8 mouse cellular contexts compared by ENCODE assay signal in the genomic region with DNA sequence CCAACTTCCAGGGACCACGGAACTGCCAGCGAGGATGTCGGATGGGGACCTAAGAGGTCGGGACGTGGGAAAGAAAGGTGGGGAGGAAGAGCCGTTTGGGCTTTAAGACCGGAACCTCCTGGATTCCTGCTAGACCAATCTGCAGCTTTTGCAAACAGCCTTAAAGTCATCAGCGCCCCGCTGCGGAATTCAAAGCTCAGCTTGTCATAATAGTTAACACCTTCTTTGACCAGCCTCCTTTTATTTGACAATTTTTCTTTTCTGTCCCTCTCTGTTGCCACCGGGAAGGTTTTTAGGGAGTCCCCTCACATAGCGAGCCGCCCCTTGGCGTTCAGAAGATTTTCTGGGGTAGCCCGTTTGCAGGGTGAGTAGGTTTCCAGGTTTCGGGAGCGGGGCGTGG. TPM values are rescaled to one million over a fixed set of nuclear protein-coding genes. Genes with fewer than 3 reads are reported as not detected.
DNase-seq lines count a peak whose midpoint lies in the region; ATAC-seq and TF ChIP-seq lines count a peak whose summit lies in the region.

A gene (plus strand): TSS at position 192 of the 400 bp plus-strand sequence.

- DNase-seq in kidney, adult 18-20 months: peak; percentile 29
- no peak for DNase-seq in kidney, adult 9 months
- DNase-seq in cerebellum, postnatal 25 days: no peak
- no peak for DNase-seq in urinary bladder, postnatal 4 days (ENCODE audit: low spot score in 2 of 2)

- peak within 1 kb of the TSS; percentile 48 for H3K4me3 ChIP-seq in bone marrow macrophage, adult 2 months (ENCODE audit: insufficient read depth, low read length)
- H3K4me3 ChIP-seq in heart, embryonic 14.5 days (ENCODE audit: control insufficient read depth in 1 of 2, insufficient read depth in 1 of 2, low read depth in 1 of 2, low read length in 2 of 2): peak within 1 kb of the TSS; percentile 43 to 58
- peak within 1 kb of the TSS; percentile 55 for H3K4me3 ChIP-seq in limb, embryonic 12.5 days (replicated peaks)
- peak within 1 kb of the TSS; percentile 60 for H3K4me3 ChIP-seq in neural tube, embryonic 13.5 days

- H3K27me3 ChIP-seq in heart, embryonic 14.5 days (ENCODE audit: control insufficient read depth, insufficient read depth, low read length): peaks cover 7% of the 10 kb centered on the region; the same call in 1 of the 2 replicates
- H3K27me3 ChIP-seq in limb, embryonic 12.5 days: peaks cover 68% of the 10 kb centered on the region
- peaks cover 71% of the 10 kb centered on the region for H3K27me3 ChIP-seq in neural tube, embryonic 13.5 days

- 1% methylated on average over 18 of the region's 18 CpGs for WGBS in heart, embryonic 14.5 days
- under 1% methylated on average over 18 of the region's 18 CpGs for WGBS in limb, embryonic 12.5 days
- WGBS in neural tube, embryonic 13.5 days: under 1% methylated on average over 18 of the region's 18 CpGs

- peak within 1 kb of the TSS; percentile 73 for H3K9ac ChIP-seq in heart, embryonic 14.5 days (ENCODE audit: low read length)
- H3K9ac ChIP-seq in limb, embryonic 12.5 days (replicated peaks): peak within 1 kb of the TSS; percentile 66
- peak within 1 kb of the TSS; percentile 80 for H3K9ac ChIP-seq in neural tube, embryonic 13.5 days

- H3K27ac ChIP-seq in bone marrow macrophage, adult 2 months (ENCODE audit: insufficient read depth, low read depth, low read length): no peak within 1 kb of the TSS
- H3K27ac ChIP-seq in heart, embryonic 14.5 days (replicated peaks in 1 of 2; ENCODE audit: control insufficient read depth in 1 of 2, insufficient read depth in 1 of 2, low read depth in 2 of 2, low read length in 2 of 2): no peak within 1 kb of the TSS
- no peak within 1 kb of the TSS for H3K27ac ChIP-seq in limb, embryonic 12.5 days
- peak within 1 kb of the TSS; percentile 39 for H3K27ac ChIP-seq in neural tube, embryonic 13.5 days (replicated peaks)

- no peak for ATAC-seq in heart, embryonic 14.5 days (ENCODE audit: insufficient number of reproducible peaks, insufficient read depth, low FRiP score, low read depth)
- no peak for ATAC-seq in limb, embryonic 12.5 days (ENCODE audit: insufficient number of reproducible peaks, insufficient read depth, low FRiP score, low TSS enrichment, low read depth)
- ATAC-seq in neural tube, embryonic 13.5 days (ENCODE audit: low read depth): no peak

- no peaks in the 10 kb centered on the region for H3K9me3 ChIP-seq in heart, embryonic 14.5 days (ENCODE audit: control insufficient read depth, low read length)
- no peaks in the 10 kb centered on the region for H3K9me3 ChIP-seq in limb, embryonic 12.5 days
- no peaks in the 10 kb centered on the region for H3K9me3 ChIP-seq in neural tube, embryonic 13.5 days

- no peak for TF ChIP-seq POLR2A in bone marrow macrophage, adult 2 months (IDR thresholded peaks at IDR 0.05; ENCODE audit: borderline replicate concordance, low read depth, low read length)

- H3K4me1 ChIP-seq in bone marrow macrophage, adult 2 months (ENCODE audit: control insufficient read depth, insufficient read depth, low read length): no peaks in the 10 kb centered on the region
- peaks cover 13 to 20% of the 10 kb centered on the region in 2 experiments for H3K4me1 ChIP-seq in heart, embryonic 14.5 days (ENCODE audit: control insufficient read depth in 2 of 2, insufficient read depth in 2 of 2, low read length in 2 of 2)
- H3K4me1 ChIP-seq in limb, embryonic 12.5 days (replicated peaks): peaks cover 34% of the 10 kb centered on the region
- peaks cover 38% of the 10 kb centered on the region for H3K4me1 ChIP-seq in neural tube, embryonic 13.5 days (replicated peaks)

- TF ChIP-seq CTCF in bone marrow macrophage, adult 2 months (IDR thresholded peaks at IDR 0.05; ENCODE audit: low read depth, low read length): no peak

- peaks cover 11% of the 10 kb centered on the region; the same call in 1 of the 2 replicates for H3K36me3 ChIP-seq in heart, embryonic 14.5 days (ENCODE audit: control insufficient read depth, insufficient read depth, low read length)
- H3K36me3 ChIP-seq in limb, embryonic 12.5 days: peaks cover 13% of the 10 kb centered on the region
- H3K36me3 ChIP-seq in neural tube, embryonic 13.5 days: peaks cover 14% of the 10 kb centered on the region

- H3K4me2 ChIP-seq in heart, embryonic 14.5 days (ENCODE audit: low read length): peak within 1 kb of the TSS; percentile 89
- H3K4me2 ChIP-seq in limb, embryonic 12.5 days: peak within 1 kb of the TSS; percentile 96
- peak within 1 kb of the TSS; percentile 86 for H3K4me2 ChIP-seq in neural tube, embryonic 13.5 days

RNA-seq across cellular contexts. Expression of the gene that starts here (rescaled TPM):
- not detected in 2 replicates for polyA plus RNA-seq in bone marrow macrophage, adult 2 months (2012; ENCODE audit: insufficient read depth, insufficient read length, missing spikeins)
- 0.09 and 0.16 TPM in 2 replicates for polyA plus RNA-seq in heart, embryonic 14.5 days (2014; fragmentation: Nextera tagmentation; extraction: Ambion mirVana)
- 0.10 and 0.20 TPM in 2 replicates for polyA plus RNA-seq in limb, embryonic 12.5 days (2016; fragmentation: Nextera tagmentation; extraction: Ambion mirVana)
- polyA plus RNA-seq in neural tube, embryonic 13.5 days (2015; fragmentation: Nextera tagmentation; extraction: Ambion mirVana): 0.47 and 0.74 TPM in 2 replicates
